Mouse (Mus musculus) lung, adult 2 months (tissue): ENCODE measurements at regions not wholly inside any gene's neighbourhood (a gene's known extent, or its start where the extent isn't known, plus 50 kb on each side); places are given as distances from the start of the nearest gene placed in this dataset.

Experiments used
- CTCF ChIP-seq: fragments of 200-500 bp; IDR thresholded peaks from 2 replicates; pipeline ENCODE4 v1.5.1; 2011; ENCODE audit warnings: mild to moderate bottlenecking, low read length, control low read depth; ENCODE audit not compliant: insufficient read depth
- POLR2A ChIP-seq: fragments of 200-500 bp; IDR thresholded peaks from 2 replicates; pipeline ENCODE4 v1.6.1; 2011; ENCODE audit warnings: low read depth, mild to moderate bottlenecking, control low read depth, low read length, borderline replicate concordance; ENCODE audit errors: extremely low read depth

- TF ChIP-seq POLR2A (no peak), CTCF (peak; percentile 59)
Measured at GRCm38 (mm10) chr9:67683367-67683766, 75.9 kb upstream of the C2cd4b start.
